Mouse (Mus musculus) left cerebral cortex, adult 8-10 months (tissue): Measurements from ENCODE around the gene Dcakd. TPM values are rescaled to one million over a fixed set of nuclear protein-coding genes. Genes with fewer than 3 reads are reported as not detected.

Source experiments
- DNase-seq, 2 experiments: peaks; one replicate each; pipeline ENCODE4 v3.0.0; 2022; ENCODE audit warnings: low spot score in 2 of 2
- total RNA-seq, 4 experiments: library from RNA; stranded (reverse); gene quantifications; 2 replicates each; pipeline ENCODE4 v1.2.4; 2022

Gene Dcakd
- total RNA-seq, 4 experiments from 2014 or later, result 36.7 to 45.3 (median 40.8) TPM

DNA sequence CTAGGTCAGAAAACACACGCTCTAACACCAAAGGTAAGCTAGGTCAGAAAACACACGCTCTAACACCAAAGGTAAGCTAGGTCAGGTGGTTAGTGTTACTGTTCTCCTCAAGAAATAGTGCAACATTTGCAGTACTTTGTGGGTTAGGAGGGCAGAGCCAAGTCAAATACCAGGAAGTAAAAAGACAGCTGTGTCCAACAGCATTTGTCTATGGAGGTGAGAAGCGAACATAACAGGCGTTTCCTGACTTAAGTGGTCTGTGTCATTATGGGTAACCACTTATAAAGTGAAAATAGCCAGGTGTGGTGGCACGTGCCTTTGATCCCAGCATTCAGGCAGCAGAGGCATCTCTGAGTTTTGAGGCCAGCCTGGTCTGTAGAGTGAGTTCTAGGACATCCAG lies 21.5 kb upstream of the Dcakd start:
- DNase-seq, result no peak

GRCm38 (mm10) chr11:103046286-103046685 lies 18.2 kb upstream of the Dcakd start:
- no peak for DNase-seq

GRCm38 (mm10) chr11:103043982-103044381 lies 15.8 kb upstream of the Dcakd start:
- no peak for DNase-seq

DNA sequence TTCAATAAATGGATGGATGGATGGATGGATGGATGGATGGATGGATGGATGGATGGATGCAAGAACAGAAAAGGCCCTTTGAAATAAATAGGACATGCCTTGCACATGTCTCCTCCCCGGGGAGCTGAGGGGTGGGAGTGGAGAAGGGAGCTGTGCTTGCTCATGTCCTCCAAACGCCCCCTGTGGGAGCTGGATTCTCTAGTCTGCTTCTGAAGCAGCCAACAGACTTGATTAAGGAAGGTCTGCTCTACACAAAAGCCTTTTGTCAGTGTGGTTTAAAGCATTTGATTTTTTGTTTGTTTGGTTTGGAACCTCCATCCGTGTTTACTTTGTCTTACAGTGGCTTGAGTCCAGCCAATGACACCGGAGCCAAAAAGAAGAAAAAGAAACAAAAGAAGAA lies 14.7 kb upstream of the Dcakd start:
- DNase-seq, result no peak

- peak in 1 of 2 experiments; percentile 62 for DNase-seq
These were observed 9.9 kb upstream of the Dcakd start for GRCm38 (mm10) chr11:103038037-103038436.

DNA sequence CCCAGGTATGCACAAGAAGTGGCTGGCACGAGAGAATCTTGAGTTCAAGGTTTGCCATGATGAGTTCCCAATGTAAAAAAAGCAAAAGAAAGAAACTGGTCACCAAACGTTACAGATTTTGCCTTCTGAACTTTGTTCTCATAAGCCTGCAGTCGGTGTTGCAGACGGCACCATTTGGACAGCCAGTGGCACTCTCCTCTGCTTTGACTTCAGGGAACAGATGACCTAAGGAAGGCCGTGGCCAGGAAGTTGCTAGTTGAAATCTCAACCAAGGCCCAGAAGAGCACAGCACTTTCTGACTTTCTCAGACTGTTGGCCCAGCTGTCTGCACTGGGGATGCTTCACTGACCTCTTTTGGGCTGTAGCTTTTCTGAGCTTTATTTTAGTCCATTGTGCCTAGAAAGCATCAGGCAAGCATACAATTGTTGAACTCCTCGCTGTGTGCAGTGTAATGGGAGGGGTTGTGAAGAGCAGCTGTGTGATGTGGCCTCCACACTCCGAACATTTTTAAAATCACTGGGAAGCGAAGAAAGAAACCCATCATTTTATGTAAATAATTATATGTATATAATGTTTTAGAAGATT lies 8.8 kb upstream of the Dcakd start:
- DNase-seq, result no peak

GRCm38 (mm10) chr11:103035007-103035406 lies 6.9 kb upstream of the Dcakd start:
- DNase-seq, result no peak

DNA sequence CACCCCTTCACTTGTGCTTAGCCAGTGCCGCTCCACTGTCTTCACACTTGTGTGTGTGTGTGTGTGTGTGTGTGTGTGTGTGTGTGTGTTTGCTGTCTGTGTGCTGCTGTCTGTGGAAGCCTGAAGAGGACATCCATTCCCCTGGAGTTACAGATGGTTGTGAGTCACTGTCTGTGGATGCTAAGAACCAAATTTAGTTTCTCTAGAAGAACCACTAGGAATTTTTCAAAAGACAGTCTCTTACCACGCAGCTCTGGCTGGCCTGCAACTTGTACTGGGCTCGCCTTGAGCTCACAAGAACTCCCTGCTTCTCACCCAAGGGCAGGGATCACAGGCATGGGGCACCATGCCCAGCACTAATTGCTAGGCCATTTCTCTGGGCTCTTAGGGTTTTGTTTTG lies 4.9 kb upstream of the Dcakd start:
- peak in 1 of 2 experiments; percentile 79 for DNase-seq

- no peak for DNase-seq
These were observed 460 bp downstream of the Dcakd start for GRCm38 (mm10) chr11:103027570-103028175.

DNA sequence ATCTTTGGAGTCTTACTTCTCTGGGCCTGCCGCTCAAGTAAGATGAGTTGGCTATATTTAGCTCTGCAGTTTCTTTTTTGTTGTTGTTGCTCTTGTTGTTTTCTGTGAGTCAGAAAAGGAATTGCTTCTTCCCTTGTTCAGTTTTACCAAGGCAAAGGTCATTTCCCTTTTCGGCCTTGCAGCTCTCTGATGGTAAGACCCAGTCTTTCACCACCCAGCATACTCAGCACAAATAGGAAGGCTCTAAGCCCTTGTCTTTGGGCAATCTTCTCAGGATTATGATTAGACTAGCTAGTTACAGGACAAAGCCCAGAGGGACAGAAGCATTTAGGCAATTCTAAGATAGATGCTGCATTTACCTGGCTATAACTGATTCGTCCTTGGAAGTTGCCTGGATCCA lies 1.2 kb downstream of the Dcakd start:
- no peak for DNase-seq

DNA sequence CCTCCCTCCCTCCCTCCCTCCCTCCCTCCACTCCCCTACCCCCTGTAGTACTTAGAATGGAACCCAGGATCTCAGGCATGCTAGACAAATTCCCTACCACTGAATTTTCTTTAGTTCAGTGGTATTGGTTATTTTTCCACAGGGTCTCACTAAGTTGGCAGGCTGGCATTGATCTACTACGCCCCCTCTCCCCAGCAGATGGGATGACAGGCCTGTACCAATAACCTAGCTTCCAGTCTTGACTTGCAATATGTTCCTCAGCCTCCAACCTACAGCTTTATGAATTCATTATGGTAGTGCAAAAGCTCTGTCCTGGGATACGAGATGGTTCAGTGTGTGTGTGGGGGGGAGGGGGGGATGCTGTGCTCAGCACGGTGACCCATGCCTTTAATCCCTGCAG lies 4.2 kb downstream of the Dcakd start:
- no peak for DNase-seq

GRCm38 (mm10) chr11:103020713-103021335 lies 7.3 kb downstream of the Dcakd start:
- DNase-seq, result no peak

DNA sequence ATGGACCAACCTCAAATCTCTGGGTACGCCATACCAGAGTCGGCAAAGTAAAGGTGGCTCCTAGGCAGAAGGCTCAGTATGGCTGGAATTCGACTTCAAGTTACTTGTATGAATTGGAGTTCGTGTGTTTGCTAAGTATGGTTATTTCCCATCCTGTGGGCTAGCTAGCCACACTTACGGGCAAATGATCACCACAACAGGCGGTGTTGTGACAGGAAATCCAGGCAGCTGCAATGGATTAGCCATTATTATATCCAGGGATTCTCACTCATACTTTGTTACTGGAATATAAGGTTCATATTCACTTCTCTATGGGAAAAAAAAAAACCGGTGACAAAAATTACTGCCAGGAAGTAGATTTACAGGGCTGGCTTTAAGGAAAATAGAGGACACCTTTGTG lies 8.8 kb downstream of the Dcakd start:
- no peak for DNase-seq

DNA sequence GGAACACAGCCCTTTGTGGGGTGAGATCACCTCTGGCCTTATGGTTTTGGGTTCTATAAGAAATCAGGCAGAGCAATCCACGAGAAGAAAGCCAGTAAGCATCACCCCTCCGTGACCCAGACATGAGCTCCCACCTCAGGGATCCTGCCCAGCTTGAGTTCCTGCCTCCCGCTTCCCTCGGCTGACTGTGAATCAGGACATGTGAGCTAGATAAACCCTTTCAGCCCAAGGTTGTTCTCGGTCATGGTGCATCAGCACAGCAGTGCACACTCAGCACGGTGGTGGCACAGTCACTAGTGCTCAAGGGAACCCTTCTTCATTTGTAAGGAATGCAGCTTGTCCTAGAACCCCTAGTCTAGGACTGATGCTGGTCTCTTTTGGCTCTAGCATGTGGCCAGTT lies 9.3 kb downstream of the Dcakd start:
- DNase-seq, result no peak

- DNase-seq, result no peak
These were observed 10.5 kb downstream of the Dcakd start for GRCm38 (mm10) chr11:103017661-103018060.

DNA sequence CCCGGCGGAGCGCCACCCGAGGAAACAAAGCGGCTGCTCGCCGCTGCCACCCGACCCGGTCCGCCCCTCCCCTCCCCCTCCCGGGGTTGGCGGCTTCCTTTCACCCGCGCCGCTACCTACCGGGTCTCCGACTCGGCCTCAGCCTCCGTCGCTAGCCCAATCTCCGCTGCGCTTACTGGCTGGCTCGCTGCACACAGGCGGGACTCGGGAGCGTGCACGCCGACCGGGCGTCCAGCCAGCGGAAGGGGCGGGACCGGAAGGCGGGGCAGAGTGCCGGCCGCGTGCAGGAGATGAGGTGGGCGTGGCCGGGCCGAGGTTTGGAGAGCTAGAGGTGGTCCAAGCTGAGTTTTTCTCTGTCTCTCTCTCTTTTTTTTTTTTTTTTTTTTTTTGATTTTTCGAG lies 11.2 kb downstream of the Dcakd start:
- DNase-seq, result peak; percentile 94

GRCm38 (mm10) chr11:103015881-103016825 lies 12.0 kb downstream of the Dcakd start:
- DNase-seq, result no peak

DNA sequence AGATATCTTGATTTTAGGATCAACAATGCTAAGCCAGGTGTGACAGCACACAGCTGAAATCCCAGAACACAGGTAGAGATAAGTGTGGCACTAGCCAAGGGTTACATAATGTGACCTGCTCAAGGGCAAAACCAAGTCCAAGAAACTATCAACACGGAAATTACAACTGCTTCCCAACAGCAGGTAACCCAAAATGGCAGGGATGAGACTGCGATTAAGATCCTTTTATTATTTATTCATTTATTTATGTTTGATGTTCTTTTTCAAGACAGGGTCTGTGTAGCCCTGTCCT lies 17.0 kb downstream of the Dcakd start:
- no peak for DNase-seq

GRCm38 (mm10) chr11:103010454-103011205 lies 17.5 kb downstream of the Dcakd start:
- DNase-seq, result no peak

DNA sequence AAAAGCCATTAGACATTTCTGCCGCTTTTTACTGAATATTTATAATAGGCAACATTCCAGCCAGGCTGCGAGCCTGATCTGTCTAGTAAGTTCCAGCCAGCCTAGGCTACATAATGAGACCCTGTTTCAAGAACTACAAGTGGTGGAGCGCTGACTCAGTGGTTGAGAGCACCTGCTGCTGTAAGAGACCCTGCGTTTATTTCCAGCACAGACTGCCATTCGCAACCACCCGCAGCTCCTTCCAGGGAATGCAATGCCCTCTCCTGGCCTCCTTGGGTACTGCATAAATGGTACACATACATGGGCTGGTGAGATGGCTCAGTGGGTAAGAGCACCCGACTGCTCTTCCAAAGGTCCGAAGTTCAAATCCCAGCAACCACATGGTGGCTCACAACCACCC lies 18.9 kb downstream of the Dcakd start:
- DNase-seq, result no peak

DNA sequence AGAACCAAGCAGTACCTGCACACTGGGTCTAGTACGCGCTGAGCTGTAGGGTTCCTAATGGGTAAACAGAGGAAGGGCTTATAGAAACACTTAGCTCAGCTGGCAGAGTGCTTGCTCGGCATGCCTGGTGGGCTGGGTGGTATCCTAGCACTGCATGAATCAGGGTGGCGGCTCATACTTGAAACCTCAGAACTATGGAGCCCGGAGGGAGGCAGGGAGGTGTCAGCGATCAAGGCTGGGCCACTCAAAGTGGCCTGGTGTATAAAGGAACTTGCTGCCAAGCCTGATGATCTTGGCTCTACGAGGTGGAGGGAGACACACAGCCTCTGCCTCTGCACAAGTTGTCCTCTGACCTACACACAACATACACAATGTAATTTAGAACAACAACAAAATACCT lies 19.6 kb downstream of the Dcakd start:
- no peak for DNase-seq

- no peak for DNase-seq
These were observed 21.2 kb downstream of the Dcakd start for GRCm38 (mm10) chr11:103007001-103007340.
